In the genomic region with DNA sequence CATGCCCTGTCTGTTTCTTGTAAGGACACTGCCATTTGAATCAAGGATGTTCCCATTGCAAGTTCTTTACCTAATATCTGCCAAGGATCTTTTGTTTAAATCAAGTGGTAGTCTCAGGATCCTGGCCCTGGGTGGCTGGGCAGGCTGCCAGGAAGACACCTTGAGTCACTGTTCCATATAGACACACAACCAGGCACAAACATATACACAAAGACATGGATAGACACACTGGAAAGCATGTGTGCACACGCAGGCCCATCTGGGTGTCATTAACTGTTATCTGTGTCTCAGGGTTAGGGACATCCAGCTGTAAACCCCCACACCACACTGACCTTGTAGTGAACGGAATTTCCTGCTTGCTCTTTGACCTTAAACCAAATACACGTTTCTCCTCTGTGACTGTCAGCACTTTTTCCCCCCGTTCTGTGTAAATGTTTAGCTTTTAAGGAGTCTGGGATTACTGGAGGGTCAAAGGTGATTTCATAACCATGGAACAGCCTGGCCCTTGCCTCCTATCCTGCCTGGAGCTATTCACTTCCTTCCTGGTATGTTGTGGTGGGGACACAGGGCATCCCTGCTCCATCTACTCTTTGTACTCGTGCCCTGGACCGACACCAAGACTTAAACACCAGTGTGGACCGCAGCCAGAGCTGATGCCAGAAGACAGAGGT, we compare ENCODE assay signal across 11 mouse cellular contexts. TPM values are rescaled to one million over a fixed set of nuclear protein-coding genes. Genes with fewer than 3 reads are reported as not detected.
DNase-seq lines count a peak whose midpoint lies in the region; ATAC-seq and TF ChIP-seq lines count a peak whose summit lies in the region.
"Had no signal": no experiment of that assay in that cellular context is flagged by ENCODE, and none has a peak within 500 bp of the region (broad histone marks: within the 10 kb centered on the region; RNA-seq: fewer than 3 reads in every experiment).

No protein-coding gene starts in this region.

- H3K36me3 ChIP-seq in heart, embryonic 10.5 days = peaks cover 5% of the 10 kb centered on the region; the same call in 1 of the 2 replicates
- no peaks in the 10 kb centered on the region; the same call in 1 of the 2 replicates for H3K36me3 ChIP-seq in heart, embryonic 11.5 days (ENCODE audit: control insufficient read depth, insufficient read depth, low read length)
- no peaks in the 10 kb centered on the region for H3K36me3 ChIP-seq in liver, embryonic 11.5 days (ENCODE audit: control insufficient read depth, insufficient read depth, low read length)

- no peaks in the 10 kb centered on the region for H3K9me3 ChIP-seq in heart, embryonic 10.5 days
- H3K9me3 ChIP-seq in heart, embryonic 11.5 days (replicated peaks; ENCODE audit: control insufficient read depth, low read length) = no peaks in the 10 kb centered on the region
- no peaks in the 10 kb centered on the region for H3K9me3 ChIP-seq in liver, embryonic 11.5 days (ENCODE audit: control insufficient read depth, low read length)

- no peak for DNase-seq in heart, embryonic 10.5 days (ENCODE audit: low spot score)
- DNase-seq in kidney, adult 8-10 months = peak; percentile 89 to 94
- DNase-seq in liver, embryonic 11.5 days (ENCODE audit: low spot score) = no peak
- peak; percentile 37 to 73 for DNase-seq in lung, postnatal 4 days
- no peak for DNase-seq in left cerebral cortex, adult 2 months (ENCODE audit: extremely low spot score in 1 of 2, low spot score in 2 of 2)
- DNase-seq in left cerebral cortex, postnatal 4 days = no peak
- no peak for DNase-seq in thymus, postnatal 4 days
- DNase-seq: adrenal gland, postnatal 25 days; retina, postnatal 1 day had no signal

- 46% methylated on average over 7 of the region's 7 CpGs for WGBS in heart, embryonic 10.5 days
- 36% methylated on average over 7 of the region's 7 CpGs for WGBS in heart, embryonic 11.5 days (ENCODE audit: insufficient replicate concordance)
- WGBS in liver, embryonic 11.5 days = 22% methylated on average over 7 of the region's 7 CpGs

- ATAC-seq in heart, embryonic 11.5 days (replicated peaks; ENCODE audit: insufficient number of reproducible peaks, low FRiP score, low TSS enrichment) = no peak
- no peak for ATAC-seq in liver, embryonic 11.5 days (replicated peaks; ENCODE audit: low FRiP score)

- H3K9ac ChIP-seq in heart, embryonic 11.5 days (ENCODE audit: low read depth, low read length) = no peak overlapping the region
- no peak overlapping the region for H3K9ac ChIP-seq in liver, embryonic 11.5 days (ENCODE audit: low read depth, low read length)

- 0 out of 2 replicates have a peak overlapping the region, but pooled peaks have one; percentile 47 for H3K27ac ChIP-seq in heart, embryonic 10.5 days
- no peak overlapping the region for H3K27ac ChIP-seq in heart, embryonic 11.5 days (ENCODE audit: low read depth, low read length)
- peak overlapping the region; percentile 61; the same call in 1 of the 2 replicates for H3K27ac ChIP-seq in liver, embryonic 11.5 days (ENCODE audit: low read depth, low read length)
- H3K27ac ChIP-seq in left cerebral cortex, adult 2 months = no peak overlapping the region

- H3K4me2 ChIP-seq in heart, embryonic 11.5 days = no peak overlapping the region
- no peak overlapping the region for H3K4me2 ChIP-seq in liver, embryonic 11.5 days

- no peaks in the 10 kb centered on the region for H3K27me3 ChIP-seq in heart, embryonic 10.5 days (ENCODE audit: insufficient read depth, poor library complexity, severe bottlenecking)
- H3K27me3 ChIP-seq in heart, embryonic 11.5 days (ENCODE audit: control insufficient read depth, insufficient read depth, low read length) = no peaks in the 10 kb centered on the region
- H3K27me3 ChIP-seq in liver, embryonic 11.5 days (replicated peaks; ENCODE audit: control insufficient read depth, insufficient read depth, low read length) = no peaks in the 10 kb centered on the region

- H3K4me3 ChIP-seq in heart, embryonic 10.5 days = no peak overlapping the region
- H3K4me3 ChIP-seq in heart, embryonic 11.5 days (ENCODE audit: low read depth, low read length) = no peak overlapping the region
- H3K4me3 ChIP-seq in liver, embryonic 11.5 days (ENCODE audit: low read depth, low read length) = no peak overlapping the region
- no peak overlapping the region for H3K4me3 ChIP-seq in left cerebral cortex, adult 2 months

- peaks cover 41% of the 10 kb centered on the region for H3K4me1 ChIP-seq in heart, embryonic 10.5 days
- H3K4me1 ChIP-seq in heart, embryonic 11.5 days (ENCODE audit: control insufficient read depth, insufficient read depth, low read length) = peaks cover 12% of the 10 kb centered on the region; the same call in 1 of the 2 replicates
- peaks cover 13% of the 10 kb centered on the region for H3K4me1 ChIP-seq in liver, embryonic 11.5 days (replicated peaks; ENCODE audit: control insufficient read depth, insufficient read depth, low read length)

- intact Hi-C loops in left cerebral cortex, adult 2 months (cut with DNase I) = no loop called here
- intact Hi-C loops in left cerebral cortex, postnatal 4 days (cut with DNase I) = no loop called here

- no peak for TF ChIP-seq CTCF in left cerebral cortex, adult 2 months (IDR thresholded peaks at IDR 0.05)

RNA-seq across cellular contexts. Expression of a gene that starts 59.2 kb away (rescaled TPM):
- 5.9 and 14.4 TPM in 2 replicates for polyA plus RNA-seq in heart, embryonic 10.5 days (2016; fragmentation: Nextera tagmentation; extraction: Ambion mirVana)
- polyA plus RNA-seq in heart, embryonic 11.5 days (2014; fragmentation: Nextera tagmentation; extraction: Ambion mirVana) = 7.1 and 9.9 TPM in 2 replicates
- polyA plus RNA-seq in liver, embryonic 11.5 days (2014; fragmentation: Nextera tagmentation; extraction: Ambion mirVana) = 10.4 and 11.5 TPM in 2 replicates
- 10 to 100 TPM; 23.7 to 25.0 TPM for total RNA-seq in left cerebral cortex, adult 2 months (2021)
- total RNA-seq in left cerebral cortex, postnatal 4 days (2021) = 10 to 100 TPM; 48.2 to 49.8 TPM
- total RNA-seq: common myeloid progenitor, adult 5-6 weeks had no signal

Comparison
In these comparisons a context has a peak if more than half of its experiments do, and no peak if none do; other contexts are left out.
1. H3K27ac ChIP-seq: peak in heart, embryonic 10.5 days (single experiment) and liver, embryonic 11.5 days (single experiment); none in heart, embryonic 11.5 days (single experiment) and left cerebral cortex, adult 2 months (single experiment).
2. DNase-seq: peak in kidney, adult 8-10 months (2 of 2) and lung, postnatal 4 days (2 of 2); none in heart, embryonic 10.5 days (single experiment), liver, embryonic 11.5 days (single experiment), left cerebral cortex, adult 2 months (0 of 2), left cerebral cortex, postnatal 4 days (single experiment) and thymus, postnatal 4 days (single experiment).